Mouse (Mus musculus) layer of hippocampus, postnatal 10 days (tissue): ENCODE data around the gene Stoml1. TPM values are rescaled to one million over a fixed set of nuclear protein-coding genes. Genes with fewer than 3 reads are reported as not detected.

Source experiments
- DNase-seq, 2 experiments: peaks; one replicate each; pipeline ENCODE4 v3.0.0; 2021; ENCODE audit warnings: low spot score in 2 of 2
- microRNA-seq, 2 experiments: library from miRNA; unstranded; fragments of <30 nt; microRNA quantifications; one replicate each; pipeline ENCODE4 v1.2.0; 2021
- total RNA-seq, 2 experiments: library from RNA; stranded (reverse); gene quantifications; 2 replicates each; pipeline ENCODE4 v1.2.3; 2021

Stoml1 gene
- total RNA-seq, 2 experiments from 2014 or later = 77.5 to 80.5 TPM

- no peak for DNase-seq
Measured at GRCm38 (mm10) chr9:58297961-58298477, 45.1 kb downstream of the Stoml1 start.

DNA sequence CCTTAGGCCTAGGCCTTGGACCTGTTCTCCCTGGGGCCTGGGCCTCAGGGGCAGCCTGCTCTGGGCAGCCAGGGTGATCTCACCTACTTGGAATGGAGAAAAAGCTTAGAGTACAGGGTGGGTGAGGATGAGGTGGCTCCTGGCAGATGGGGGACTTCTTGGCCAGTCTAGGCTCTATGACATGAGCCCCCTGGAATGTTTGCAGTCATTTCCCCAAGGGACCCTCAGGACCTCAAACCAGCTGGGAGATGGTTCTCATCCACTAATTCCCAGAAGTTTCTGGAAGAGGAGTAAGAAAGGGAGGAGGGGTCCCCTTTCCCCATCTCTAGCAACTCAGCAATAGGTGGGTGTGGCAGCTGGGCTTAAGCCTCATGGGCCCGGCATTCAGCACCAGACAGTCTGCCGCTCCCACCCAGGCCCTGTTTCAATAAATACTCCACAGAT, 46.4 kb downstream of the Stoml1 start:
- no peak for DNase-seq

DNA sequence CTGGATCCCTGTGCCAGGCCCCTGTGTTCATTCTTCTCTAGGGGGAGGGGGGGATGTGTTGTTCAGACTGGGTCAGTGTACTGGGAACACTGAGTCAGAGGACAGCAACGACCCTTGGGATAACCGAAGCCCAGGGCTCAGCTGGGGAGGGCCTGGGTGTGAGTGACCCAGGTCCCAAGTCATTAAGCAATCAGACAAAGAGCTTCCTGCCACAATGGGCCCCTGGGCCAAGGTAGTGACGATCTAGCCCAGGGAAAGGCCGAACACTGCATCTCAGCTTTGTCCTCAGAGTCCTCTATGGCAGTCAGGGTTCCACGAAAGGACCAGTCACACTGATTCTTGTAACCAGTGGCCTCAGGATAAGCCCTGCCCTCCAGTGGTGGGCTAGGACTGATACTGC, 50.2 kb downstream of the Stoml1 start:
- no peak for DNase-seq

GRCm38 (mm10) chr9:58303599-58304271, 50.8 kb downstream of the Stoml1 start:
- no peak for DNase-seq

DNA sequence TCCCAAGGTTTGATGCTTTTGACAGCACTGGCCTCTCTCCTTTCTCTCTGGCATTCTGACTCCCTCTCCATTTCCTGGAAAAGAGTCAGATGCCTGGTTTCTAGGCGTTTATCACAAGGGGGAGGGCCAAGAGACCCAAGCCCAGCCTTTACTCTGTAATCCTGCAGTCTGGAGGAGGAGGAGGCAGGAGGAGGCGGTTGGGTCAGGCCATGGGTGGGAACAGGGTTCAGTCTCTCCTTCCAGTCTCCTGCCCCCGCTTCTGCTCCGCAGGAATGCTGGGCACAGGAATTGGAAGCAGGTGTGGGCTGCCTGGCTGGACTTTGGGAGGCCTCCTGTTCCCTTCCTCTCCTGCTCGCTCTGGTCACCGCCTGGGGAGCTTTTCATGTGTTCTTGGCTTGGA, 52.7 kb downstream of the Stoml1 start:
- no peak for DNase-seq

- DNase-seq = peak in 1 of 2 experiments; percentile 54
Measured at GRCm38 (mm10) chr9:58308395-58308794, 55.4 kb downstream of the Stoml1 start.

- no peak for DNase-seq
Measured at GRCm38 (mm10) chr9:58310043-58310660, 57.2 kb downstream of the Stoml1 start.

- DNase-seq = no peak
Measured at GRCm38 (mm10) chr9:58311191-58311910, 58.4 kb downstream of the Stoml1 start.

Small RNA genes lying within 50 kb of the gene (microRNA-seq; reads per million reads assigned to microRNA genes)
- gene Mir6385 = 0 reads per million in 2 experiments

Other genes starting within 250 kb of the Stoml1 start
- gene Cyp11a1, start 246.8 kb upstream of the Stoml1 start, total RNA-seq = 1 to 10 TPM; 1.2 to 1.9 TPM
- 1 to 10 TPM; 9.0 TPM for gene Stra6, start 189.4 kb upstream of the Stoml1 start, total RNA-seq
- 1 to 10 TPM; 1.0 to 2.0 TPM for gene Ccdc33, start 134.3 kb upstream of the Stoml1 start, total RNA-seq
- gene Islr, start 48.9 kb upstream of the Stoml1 start, total RNA-seq = 10 to 100 TPM; 16.4 to 18.1 TPM
- gene Islr2, start 48.8 kb upstream of the Stoml1 start, total RNA-seq = 100 to 1,000 TPM; 231 to 269 TPM
- 1 to 10 TPM; 7.3 to 9.1 TPM for gene Pml, start 3.4 kb upstream of the Stoml1 start, total RNA-seq
- gene Loxl1, start 60.0 kb downstream of the Stoml1 start, total RNA-seq = 1 to 10 TPM; 5.0 to 5.7 TPM
- not detected for gene Tbc1d21, start 117.3 kb downstream of the Stoml1 start, total RNA-seq
- gene Insyn1, start 235.4 kb downstream of the Stoml1 start, total RNA-seq = 100 to 1,000 TPM; 145 TPM